Mouse (Mus musculus) C2C12 (cell line): ENCODE results near the gene Ddx21.

Experiments used
- CTCF ChIP-seq: IDR thresholded peaks from one replicate; pipeline ENCODE4 v1.5.1; 2011; ENCODE audit not compliant: control insufficient read depth, insufficient read depth, insufficient read length
- MAX ChIP-seq: IDR thresholded peaks from one replicate; pipeline ENCODE4 v1.6.1; 2011; ENCODE audit warnings: mild to moderate bottlenecking, control low read depth
- USF1 ChIP-seq: IDR thresholded peaks from one replicate; pipeline ENCODE4 v1.6.1; 2011; ENCODE audit warnings: low read depth, mild to moderate bottlenecking, control low read depth, moderate library complexity

DNA sequence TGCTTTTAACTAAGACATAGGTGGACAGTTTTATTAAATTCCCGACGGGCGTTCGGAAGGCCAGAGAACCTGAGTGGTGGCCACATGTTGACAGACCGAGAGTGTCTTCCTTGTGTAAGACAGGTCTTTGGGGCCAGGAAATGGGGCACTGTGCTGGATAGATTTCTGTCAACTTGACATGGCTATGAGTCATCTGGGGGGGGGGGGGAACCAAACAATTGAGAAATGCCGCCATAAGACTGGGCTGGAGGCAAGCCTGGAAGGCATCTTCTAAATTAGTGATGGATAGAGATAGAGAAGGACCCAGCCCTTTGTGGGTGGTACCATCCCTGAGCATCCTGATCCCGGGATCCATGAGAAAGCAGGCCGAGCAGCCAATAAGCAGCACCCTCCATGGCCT, 59.2 kb downstream of the Ddx21 start:
- TF ChIP-seq USF1 (no peak), CTCF (no peak), MAX (no peak)
